Mouse (Mus musculus): ENCODE measurements around the gene Mobp. TPM values are rescaled to one million over a fixed set of nuclear protein-coding genes. Genes with fewer than 3 reads are reported as not detected.
"Not testable (repeated sequence)": the region's sequence is repeated elsewhere in the genome, so short reads cannot be mapped to it uniquely, and the experiment has no call there.

Mobp gene
- polyA plus RNA-seq (2015; fragmentation: Nextera tagmentation; extraction: Ambion mirVana), result not detected in 2 replicates

DNA sequence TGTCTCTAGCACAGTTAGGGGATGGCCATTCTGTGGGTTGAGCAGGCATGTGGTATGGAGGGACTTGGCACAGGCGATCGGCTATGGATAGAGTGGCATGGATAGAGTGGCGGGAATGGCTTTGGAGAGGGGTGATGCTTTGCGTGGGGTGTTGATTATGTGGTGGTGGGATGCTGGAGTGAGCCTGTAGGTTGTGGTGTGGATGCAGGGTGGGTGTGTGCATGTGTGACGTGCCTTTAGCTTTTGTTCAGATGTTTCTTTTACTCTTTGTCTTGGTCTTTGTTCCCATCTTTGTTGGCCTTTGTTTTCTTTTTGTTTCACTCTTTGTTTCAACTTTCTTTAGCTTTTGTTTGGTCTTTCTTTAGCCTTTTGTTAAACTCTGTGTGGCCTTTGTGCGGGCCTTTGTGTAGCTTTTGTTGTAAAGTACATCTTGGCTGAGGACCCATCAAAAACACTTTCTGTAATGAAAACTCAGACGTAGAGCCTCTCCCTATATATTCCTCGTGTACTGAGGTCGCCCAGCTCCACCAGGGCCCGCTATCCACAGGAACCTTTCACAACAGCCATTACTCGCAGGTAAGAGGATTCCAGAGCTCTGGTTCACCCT is at the start of gene Mobp:
Gene Mobp, plus strand, starts transcription at position 486 of the 607 bp plus-strand sequence.
- H3K36me3 ChIP-seq (replicated peaks), result no peaks in the 10 kb centered on the region
- H3K27me3 ChIP-seq (replicated peaks), result no peaks in the 10 kb centered on the region
- no peak within 1 kb of the TSS for H3K9ac ChIP-seq
- no peaks in the 10 kb centered on the region for H3K9me3 ChIP-seq
- H3K27ac ChIP-seq, result no peak within 1 kb of the TSS
- no peak within 1 kb of the TSS for H3K4me2 ChIP-seq
- ATAC-seq (replicated peaks), result no peak
- H3K4me3 ChIP-seq, result no peak within 1 kb of the TSS
- H3K4me1 ChIP-seq, result no peaks in the 10 kb centered on the region
- 40% methylated on average over 11 of the region's 11 CpGs for WGBS

DNA sequence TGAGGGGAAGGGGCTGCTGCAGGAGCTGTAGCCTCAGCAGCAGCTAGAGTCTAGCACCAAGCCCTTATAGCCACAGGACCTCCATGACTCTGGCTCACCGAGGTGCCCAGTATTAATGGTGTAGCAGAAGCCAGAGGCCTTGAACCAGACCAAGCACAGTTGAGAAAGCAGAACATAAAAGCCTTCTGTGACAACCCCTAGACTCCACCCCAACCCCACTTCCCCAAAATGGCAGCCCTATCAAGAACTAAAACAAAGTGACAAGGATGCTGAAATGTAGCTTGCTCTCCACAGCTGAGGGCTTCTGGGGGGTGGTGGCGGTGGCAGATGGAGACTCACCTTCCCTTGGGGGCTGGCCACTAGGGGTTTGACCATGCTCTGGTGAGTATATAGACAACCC is 48.3 kb upstream of the Mobp start:
- no peak for ATAC-seq (replicated peaks)
- Histone ChIP-seq H3K27ac (no peak overlapping the region), H3K4me2 (no peak overlapping the region), H3K36me3 (replicated peaks) (no peaks in the 10 kb centered on the region), H3K4me1 (no peaks in the 10 kb centered on the region), H3K27me3 (replicated peaks) (no peaks in the 10 kb centered on the region), H3K9ac (no peak overlapping the region), H3K4me3 (no peak overlapping the region), H3K9me3 (0 out of 2 replicates have a peak, but pooled peaks cover 3% of the 10 kb centered on the region)
- WGBS, result 93% methylated on average over 2 of the region's 2 CpGs

DNA sequence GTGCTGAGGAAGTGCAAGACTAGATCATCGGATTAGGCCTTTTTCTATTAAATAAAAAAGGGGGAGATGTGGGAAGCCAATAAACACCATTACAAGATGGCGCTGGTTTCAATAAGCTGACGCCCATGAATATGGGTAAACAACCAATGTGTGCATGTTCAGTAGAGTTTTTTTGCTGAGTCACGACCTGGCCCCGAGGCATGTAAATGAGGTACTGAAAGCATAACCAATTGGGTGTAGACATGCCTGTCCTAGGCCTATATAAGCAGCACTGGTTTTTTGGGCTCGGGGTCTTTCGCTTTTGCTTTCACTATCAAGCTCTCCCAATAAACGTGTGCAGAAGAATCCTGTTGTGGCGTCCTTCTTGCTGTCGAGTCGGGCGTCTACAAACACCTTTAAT is 40.6 kb upstream of the Mobp start:
- not testable (repeated sequence) for ATAC-seq (replicated peaks); H3K27ac ChIP-seq; H3K27me3 ChIP-seq (replicated peaks); H3K4me2 ChIP-seq; H3K4me1 ChIP-seq; H3K36me3 ChIP-seq (replicated peaks); H3K9ac ChIP-seq; H3K9me3 ChIP-seq; H3K4me3 ChIP-seq
- WGBS, result 93% methylated on average over 12 of the region's 12 CpGs

DNA sequence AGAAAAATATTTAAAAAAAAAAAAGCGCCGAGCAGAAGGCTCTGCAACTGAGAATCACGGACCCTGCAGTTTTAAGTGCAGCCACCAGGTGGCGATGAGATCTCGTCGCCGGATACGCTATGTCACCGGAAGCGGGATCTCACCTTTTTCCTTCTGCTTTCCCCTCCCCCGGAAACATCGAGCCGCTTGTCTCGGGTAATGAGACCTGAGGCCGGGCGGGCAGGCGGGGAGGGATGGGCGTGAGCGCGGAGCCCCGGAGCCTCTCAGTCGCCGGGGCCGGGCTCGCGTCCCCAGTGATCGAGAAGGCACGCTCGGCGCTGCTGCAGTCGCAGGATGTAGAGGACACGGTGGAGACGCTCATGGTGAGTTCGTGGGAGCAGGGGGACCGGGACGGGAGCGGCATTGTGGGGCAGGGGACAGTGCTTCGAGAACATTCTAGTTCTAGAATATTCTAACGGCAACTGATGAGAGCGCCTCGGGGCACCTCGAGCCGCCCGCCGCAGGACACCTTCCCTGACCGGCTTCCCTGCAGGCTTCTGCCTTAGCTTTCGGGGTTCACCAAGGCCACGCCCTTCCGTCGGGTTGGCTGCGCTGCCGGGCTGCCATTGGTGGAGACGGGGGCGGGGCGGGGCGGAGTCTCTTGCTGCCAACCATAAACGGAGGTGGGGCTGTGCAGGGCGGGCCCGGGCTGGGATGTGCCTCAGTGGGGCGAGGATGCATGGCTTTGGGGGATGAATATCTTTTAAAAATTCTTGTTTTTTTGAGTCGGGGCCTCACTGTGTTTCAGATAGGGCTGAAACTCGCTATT is 39.1 kb upstream of the Mobp start, which contains the start of gene Slc25a38:
Gene Slc25a38, plus strand, starts transcription at position 164 of the 808 bp plus-strand sequence.
- H3K27me3 ChIP-seq (replicated peaks), result no peaks in the 10 kb centered on the region
- H3K4me2 ChIP-seq, result peak within 1 kb of the TSS; percentile 49
- peak within 1 kb of the TSS; percentile 97 for H3K4me3 ChIP-seq
- H3K36me3 ChIP-seq (replicated peaks), result no peaks in the 10 kb centered on the region
- peaks cover 7% of the 10 kb centered on the region for H3K4me1 ChIP-seq
- ATAC-seq (replicated peaks), result peak; percentile 99
- peak within 1 kb of the TSS; percentile 88 for H3K9ac ChIP-seq
- H3K9me3 ChIP-seq, result no peaks in the 10 kb centered on the region
- WGBS, result under 1% methylated on average over 61 of the region's 62 CpGs
- peak within 1 kb of the TSS; percentile 97 for H3K27ac ChIP-seq

DNA sequence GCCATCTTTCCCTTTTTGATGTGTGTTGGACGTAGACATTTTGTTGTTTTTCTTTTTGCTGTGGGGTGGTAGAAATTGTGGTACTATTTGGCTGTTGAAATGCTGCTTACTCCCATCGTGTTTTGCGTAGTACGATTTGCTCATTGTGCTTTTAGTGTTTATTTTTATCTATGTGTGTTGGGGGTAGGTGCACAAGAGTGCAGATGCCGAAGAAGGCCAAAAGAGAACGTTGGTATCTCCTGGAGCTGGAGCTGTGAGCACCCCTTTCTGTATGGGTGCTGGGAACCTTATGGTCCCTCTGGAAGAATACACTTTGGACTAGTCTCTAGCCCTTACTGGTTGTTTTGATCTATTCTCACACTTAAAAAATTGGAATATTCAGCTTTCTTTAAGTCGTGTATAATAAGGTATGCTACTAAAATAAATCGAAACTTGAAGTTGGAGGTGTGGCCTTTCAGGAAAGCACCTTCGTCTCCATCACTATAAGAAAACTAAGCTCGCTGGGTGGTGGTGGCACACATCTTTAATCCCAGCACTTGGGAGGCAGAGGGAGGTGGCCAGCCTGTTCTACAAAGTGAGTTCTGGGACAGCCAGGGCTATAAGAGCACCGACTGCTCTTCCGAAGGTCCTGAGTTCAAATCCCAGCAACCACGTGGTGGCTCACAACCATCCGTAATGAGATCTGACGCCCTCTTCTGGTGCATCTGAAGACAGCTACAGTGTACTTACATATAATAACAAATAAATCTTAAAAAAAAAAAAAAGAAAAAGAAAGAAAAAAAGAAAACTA is 38.2 kb upstream of the Mobp start:
- ATAC-seq (replicated peaks), result no peak
- Histone ChIP-seq H3K9me3 (no peaks in the 10 kb centered on the region), H3K9ac (peak overlapping the region; percentile 88; the same call in 1 of the 2 replicates), H3K36me3 (replicated peaks) (0 out of 2 replicates have a peak, but pooled peaks cover under 1% of the 10 kb centered on the region), H3K4me2 (peak overlapping the region; percentile 49), H3K27ac (peak overlapping the region; percentile 97), H3K27me3 (replicated peaks) (no peaks in the 10 kb centered on the region), H3K4me3 (peak overlapping the region; percentile 97), H3K4me1 (peaks cover 7% of the 10 kb centered on the region)
- 81% methylated on average over 15 of the region's 15 CpGs for whole genome bisulfite sequencing

DNA sequence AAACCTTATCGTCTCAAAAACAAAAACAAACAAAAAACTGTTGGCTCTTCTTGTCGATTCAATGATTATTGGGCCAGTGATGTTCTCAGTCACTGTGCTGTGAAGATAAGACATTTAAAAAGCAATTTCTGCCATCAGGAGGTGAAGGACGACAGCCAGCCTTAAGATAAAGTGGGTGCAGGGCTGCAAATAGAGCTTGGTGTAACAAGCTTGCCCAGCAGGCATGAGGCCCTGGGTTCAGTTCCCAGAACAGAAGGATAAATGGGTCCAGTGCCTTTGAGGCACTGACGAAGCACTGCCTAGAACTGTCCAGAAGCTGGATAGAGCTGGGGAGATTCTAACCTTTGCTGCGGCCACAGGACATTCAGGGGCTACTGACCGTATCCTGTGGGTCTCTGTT is 37.0 kb upstream of the Mobp start:
- Histone ChIP-seq H3K9ac (no peak overlapping the region), H3K4me3 (no peak overlapping the region), H3K9me3 (no peaks in the 10 kb centered on the region), H3K36me3 (replicated peaks) (0 out of 2 replicates have a peak, but pooled peaks cover 7% of the 10 kb centered on the region), H3K4me2 (no peak overlapping the region), H3K27ac (no peak overlapping the region), H3K27me3 (replicated peaks) (no peaks in the 10 kb centered on the region), H3K4me1 (peaks cover 7% of the 10 kb centered on the region)
- no peak for ATAC-seq (replicated peaks)
- 94% methylated on average over 6 of the region's 6 CpGs for WGBS

DNA sequence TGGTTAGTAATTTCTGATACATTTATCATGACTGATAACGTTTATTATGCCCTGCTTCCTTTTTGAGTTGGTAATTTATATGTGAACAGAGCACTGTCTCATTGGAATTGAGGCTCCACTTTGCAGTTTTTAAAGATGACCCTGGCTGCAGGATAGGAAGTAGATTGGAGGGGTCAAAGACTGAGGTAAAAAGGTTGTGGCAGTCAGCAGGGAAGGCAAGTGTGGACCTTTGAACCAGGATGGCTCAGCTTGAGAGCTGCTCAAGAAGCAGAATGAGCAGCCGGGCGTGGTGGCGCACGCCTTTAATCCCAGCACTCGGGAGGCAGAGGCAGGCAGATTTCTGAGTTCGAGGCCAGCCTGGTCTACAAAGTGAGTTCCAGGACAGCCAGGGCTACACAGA is 36.1 kb upstream of the Mobp start:
- no peak for ATAC-seq (replicated peaks)
- Histone ChIP-seq H3K4me3 (no peak overlapping the region), H3K27me3 (replicated peaks) (no peaks in the 10 kb centered on the region), H3K4me2 (no peak overlapping the region), H3K4me1 (peaks cover 7% of the 10 kb centered on the region), H3K9ac (no peak overlapping the region), H3K27ac (no peak overlapping the region), H3K36me3 (replicated peaks) (peaks cover 14% of the 10 kb centered on the region; the same call in 1 of the 2 replicates), H3K9me3 (no peaks in the 10 kb centered on the region)
- WGBS, result 87% methylated on average over 7 of the region's 7 CpGs

DNA sequence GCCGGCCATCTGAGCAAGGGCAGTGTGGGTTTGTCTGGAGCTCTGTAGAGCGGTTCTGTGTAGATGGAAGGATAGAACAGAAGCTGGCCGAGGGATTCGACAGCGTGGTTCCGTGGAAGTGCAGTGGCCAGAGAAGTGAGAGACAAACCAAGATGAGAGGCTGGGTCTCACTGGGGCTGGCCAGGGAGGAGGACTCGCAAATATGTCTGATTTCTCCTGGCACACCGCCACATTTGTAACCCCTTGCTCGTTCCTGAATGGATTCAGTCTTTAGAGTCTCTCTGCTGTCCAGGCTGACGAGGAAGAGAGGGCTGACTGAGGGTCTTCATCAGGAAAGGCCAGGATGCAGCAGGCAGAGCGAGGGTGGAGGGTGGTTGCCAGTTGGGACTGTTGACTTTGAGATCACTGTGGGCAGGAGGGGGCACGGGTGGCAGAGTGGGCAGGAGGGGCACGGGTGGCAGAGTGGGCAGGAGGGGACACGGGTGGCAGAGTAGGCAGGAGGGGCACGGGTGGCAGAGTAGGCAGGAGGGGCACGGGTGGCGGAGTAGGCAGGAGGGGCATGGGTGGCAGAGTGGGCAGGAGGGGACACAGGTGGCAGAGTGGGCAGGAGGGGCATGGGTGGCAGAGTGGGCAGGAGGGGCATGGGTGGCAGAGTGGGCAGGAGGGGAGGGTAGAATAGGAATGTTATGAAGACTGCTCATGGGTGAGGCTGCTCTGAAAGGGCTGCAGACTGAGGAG is 35.3 kb upstream of the Mobp start:
- no peak for ATAC-seq (replicated peaks)
- no peak overlapping the region for H3K4me3 ChIP-seq

DNA sequence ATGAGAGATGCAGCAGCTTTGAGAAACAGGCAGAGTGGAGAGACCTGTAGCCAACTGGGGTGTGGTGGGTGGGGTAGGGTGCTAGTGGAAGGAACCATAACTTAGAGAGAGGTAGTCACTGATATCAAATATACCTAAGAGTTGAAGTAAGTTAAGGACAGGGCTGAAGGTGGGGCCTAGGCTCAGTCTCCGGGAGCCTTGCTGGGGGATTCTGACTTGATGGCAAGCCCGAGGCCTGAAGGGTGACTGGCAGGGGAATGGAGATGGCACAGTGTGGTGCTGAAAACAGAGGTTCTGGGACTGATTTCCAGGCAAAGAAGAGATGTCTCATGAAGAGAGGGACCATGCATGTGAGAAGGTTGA is 34.7 kb upstream of the Mobp start:
- Histone ChIP-seq H3K27me3 (replicated peaks) (no peaks in the 10 kb centered on the region), H3K36me3 (replicated peaks) (peaks cover 18% of the 10 kb centered on the region; the same call in 1 of the 2 replicates), H3K4me1 (peaks cover 7% of the 10 kb centered on the region), H3K9ac (no peak overlapping the region), H3K27ac (no peak overlapping the region), H3K4me2 (no peak overlapping the region), H3K4me3 (no peak overlapping the region), H3K9me3 (no peaks in the 10 kb centered on the region)
- ATAC-seq (replicated peaks), result no peak
- WGBS, result 93% methylated on average over 2 of the region's 2 CpGs

More for the DNA sequence above, 35.3 kb upstream of the Mobp start:
- Histone ChIP-seq H3K9me3 (no peaks in the 10 kb centered on the region), H3K9ac (no peak overlapping the region), H3K36me3 (replicated peaks) (peaks cover 15% of the 10 kb centered on the region; the same call in 1 of the 2 replicates), H3K27ac (no peak overlapping the region), H3K27me3 (replicated peaks) (no peaks in the 10 kb centered on the region), H3K4me1 (peaks cover 7% of the 10 kb centered on the region), H3K4me2 (no peak overlapping the region)
- 91% methylated on average over 17 of the region's 17 CpGs for WGBS

DNA sequence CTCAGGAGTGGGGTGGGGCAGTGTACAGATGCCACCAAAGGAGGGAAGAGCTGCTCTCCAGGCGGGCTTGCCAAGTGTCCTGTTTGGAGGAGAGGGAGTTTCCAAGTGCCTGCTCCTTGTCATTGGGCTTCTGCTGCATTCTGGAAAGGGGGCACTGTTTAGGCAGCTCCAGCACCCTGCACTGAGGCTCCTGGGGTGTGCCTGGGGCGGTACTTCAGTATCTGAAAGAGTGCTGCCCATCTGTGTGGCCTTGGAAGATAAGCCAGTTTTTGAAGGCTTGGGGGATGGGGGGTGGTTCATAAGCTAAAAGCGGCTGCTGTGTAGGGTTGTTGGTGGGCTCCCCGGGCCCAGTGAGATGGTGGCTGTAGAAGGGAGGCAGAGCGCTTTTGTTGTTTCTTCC is 33.9 kb upstream of the Mobp start:
- no peak for ATAC-seq (replicated peaks)
- Histone ChIP-seq H3K27ac (no peak overlapping the region), H3K27me3 (replicated peaks) (no peaks in the 10 kb centered on the region), H3K36me3 (replicated peaks) (peaks cover 26% of the 10 kb centered on the region), H3K4me3 (no peak overlapping the region), H3K4me1 (peaks cover 7% of the 10 kb centered on the region), H3K9ac (no peak overlapping the region), H3K4me2 (no peak overlapping the region), H3K9me3 (no peaks in the 10 kb centered on the region)
- WGBS, result 80% methylated on average over 5 of the region's 5 CpGs

DNA sequence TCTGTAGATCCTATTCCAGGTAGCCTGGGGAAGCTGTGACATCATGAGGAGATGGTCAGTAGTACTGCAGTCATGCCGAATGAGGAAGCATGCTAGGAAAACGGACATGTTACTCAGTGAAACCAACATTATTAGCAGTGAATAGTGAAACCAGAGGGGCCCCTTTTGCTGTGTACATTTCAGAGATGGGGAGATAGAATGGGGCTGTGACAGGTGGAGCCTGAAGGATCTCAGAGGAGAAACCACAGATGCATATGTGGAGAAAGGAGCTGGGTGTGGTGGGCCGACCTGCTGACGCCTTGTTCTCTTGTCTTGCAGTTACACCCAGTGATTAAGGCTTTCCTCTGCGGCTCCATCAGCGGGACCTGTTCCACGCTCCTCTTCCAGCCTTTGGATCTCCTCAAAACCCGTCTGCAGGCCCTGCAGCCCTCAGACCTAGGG is 33.3 kb upstream of the Mobp start:
- H3K4me1 ChIP-seq, result peaks cover 4% of the 10 kb centered on the region
- no peaks in the 10 kb centered on the region for H3K27me3 ChIP-seq (replicated peaks)
- no peak overlapping the region for H3K4me2 ChIP-seq
- H3K9me3 ChIP-seq, result no peaks in the 10 kb centered on the region
- 89% methylated on average over 8 of the region's 8 CpGs for WGBS
- H3K4me3 ChIP-seq, result no peak overlapping the region
- no peak for ATAC-seq (replicated peaks)
- no peak overlapping the region for H3K9ac ChIP-seq
- no peak overlapping the region for H3K27ac ChIP-seq
- peaks cover 29% of the 10 kb centered on the region for H3K36me3 ChIP-seq (replicated peaks)
